Mouse (Mus musculus): ENCODE measurements at regions not wholly inside any gene's neighbourhood (a gene's known extent, or its start where the extent isn't known, plus 50 kb on each side); places are given as distances from the start of the nearest gene placed in this dataset.

DNA sequence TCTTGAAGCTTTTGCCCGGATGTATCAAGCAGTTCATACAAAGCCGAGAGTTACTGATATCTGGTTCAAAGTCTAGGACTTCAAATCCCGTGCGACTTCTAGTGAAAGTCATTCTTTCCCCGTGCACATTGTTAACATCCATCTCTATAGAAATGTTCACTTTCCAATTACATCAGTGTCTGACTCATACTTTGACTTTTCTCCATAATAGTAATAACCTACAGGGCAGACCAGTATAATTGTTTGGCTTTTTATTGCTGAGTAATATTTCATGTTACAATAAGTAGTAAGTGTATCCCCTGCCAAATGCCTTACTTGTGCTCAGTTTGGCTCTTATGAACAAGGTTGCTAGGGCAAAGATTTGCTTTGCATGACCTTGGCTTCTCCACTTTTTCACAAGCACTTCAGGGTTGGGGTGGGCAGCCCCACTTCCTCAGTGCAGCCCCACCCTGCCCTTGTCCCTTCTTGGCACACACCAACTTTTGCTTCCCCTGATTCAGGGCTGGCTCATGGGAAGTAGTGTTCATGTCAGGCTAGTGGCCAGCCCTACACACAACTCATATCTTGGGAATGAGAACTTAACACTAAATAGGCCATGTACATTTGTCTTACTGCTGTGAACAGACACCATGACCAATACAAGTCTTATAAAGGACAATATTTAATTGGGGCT lies 229.7 kb downstream of the Ktn1 start:
- DNase-seq (ENCODE audit: low read depth, low spot score), result no peak
- Histone ChIP-seq H3K27me3 (ENCODE audit: control insufficient read depth, insufficient read depth, low read length, poor library complexity, severe bottlenecking) (no peaks in the 10 kb centered on the region), H3K36me3 (ENCODE audit: control insufficient read depth, insufficient read depth, low read length, poor library complexity, severe bottlenecking) (no peaks in the 10 kb centered on the region)

DNA sequence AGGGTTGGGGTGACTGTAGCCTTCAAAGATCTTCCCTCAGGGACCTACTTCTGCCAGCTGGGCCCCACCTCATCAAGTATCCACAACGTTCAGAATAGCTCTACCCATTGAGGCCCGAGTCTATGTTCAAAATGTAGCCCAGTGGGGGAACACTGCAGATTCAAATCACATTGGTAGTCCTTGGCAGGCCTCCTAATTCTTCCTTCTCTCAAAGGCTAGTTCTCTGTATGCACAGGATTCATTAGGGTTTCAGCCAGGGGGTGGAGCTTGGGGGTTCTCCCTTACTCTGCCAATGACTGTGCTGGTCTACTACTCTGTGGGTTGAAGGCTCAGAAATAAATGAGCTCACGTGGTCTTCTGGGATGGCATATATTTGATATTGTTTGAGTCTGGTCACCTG lies 235.3 kb upstream of the Peli2 start:
- H3K27me3 ChIP-seq (ENCODE audit: control insufficient read depth, insufficient read depth, low read length, poor library complexity, severe bottlenecking), result no peaks in the 10 kb centered on the region
- no peaks in the 10 kb centered on the region for H3K36me3 ChIP-seq (ENCODE audit: control insufficient read depth, insufficient read depth, low read length, poor library complexity, severe bottlenecking)
- no peak for DNase-seq (ENCODE audit: low read depth, low spot score)

DNA sequence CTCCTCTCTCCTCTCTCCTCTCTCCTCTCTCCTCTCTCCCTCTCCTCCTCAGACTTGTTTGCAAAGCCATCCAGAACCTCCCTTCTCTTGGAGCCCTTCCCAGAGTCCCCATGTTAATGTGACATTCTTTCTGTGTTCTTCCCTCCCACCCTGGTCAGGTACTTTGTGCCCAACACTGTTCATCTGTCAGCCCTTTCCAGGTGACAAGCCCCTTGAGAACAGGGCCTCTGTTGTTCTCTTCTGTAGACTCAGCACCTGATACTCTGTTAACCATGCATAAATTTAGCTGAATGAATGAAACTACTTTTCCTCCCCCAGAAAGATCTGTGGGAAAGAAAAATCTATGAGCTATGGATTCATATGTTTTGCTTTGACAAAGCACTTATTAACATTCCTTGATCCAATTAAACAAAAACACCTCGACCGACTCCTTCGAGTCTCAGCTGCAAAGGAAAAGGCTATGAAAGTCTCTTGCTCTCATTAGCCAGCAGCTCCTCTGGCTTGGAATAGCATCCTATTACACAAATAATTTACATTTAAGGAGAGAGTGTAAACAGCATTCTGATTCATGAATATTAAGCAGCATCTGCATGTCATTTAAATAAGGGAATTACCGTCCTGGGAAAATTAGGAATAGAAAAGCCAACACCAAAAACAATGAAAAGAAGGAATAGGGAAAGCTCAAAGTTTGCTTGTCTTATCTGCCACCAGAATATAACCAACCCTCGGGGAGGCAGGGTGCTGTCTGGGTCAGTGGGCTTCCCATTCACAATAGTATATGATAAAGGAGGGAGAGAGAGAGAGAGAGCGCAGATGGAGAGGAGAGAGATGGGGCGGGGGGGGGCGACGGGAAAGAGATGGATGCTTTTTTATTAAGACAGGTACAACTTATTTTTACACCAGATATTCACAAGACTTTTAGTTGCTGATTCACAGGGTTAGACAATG lies 230.1 kb upstream of the Peli2 start:
- Histone ChIP-seq H3K27me3 (ENCODE audit: control insufficient read depth, insufficient read depth, low read length, poor library complexity, severe bottlenecking) (no peaks in the 10 kb centered on the region), H3K36me3 (ENCODE audit: control insufficient read depth, insufficient read depth, low read length, poor library complexity, severe bottlenecking) (no peaks in the 10 kb centered on the region)
- no peak for DNase-seq (ENCODE audit: low read depth, low spot score)

DNA sequence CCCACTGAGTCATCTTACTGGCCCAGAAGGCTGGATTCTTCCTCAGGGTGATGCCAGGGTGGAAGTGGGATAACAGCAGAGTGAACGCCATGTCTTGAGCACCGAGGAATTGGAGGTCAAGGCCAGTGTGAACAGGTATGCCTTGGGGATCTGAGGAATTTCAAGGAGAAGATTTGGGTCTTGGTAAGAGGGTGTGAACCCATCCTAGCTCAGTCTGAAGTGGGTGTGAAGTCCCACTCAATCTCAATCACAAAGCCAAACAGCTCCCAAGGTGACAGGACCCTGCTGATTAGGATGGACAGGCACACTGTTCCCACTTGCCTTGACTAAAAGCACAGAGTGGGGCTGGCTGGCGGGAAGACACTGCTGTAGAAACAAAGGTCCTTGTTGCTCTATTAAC lies 224.0 kb upstream of the Peli2 start:
- H3K27me3 ChIP-seq (ENCODE audit: control insufficient read depth, insufficient read depth, low read length, poor library complexity, severe bottlenecking), result no peaks in the 10 kb centered on the region
- DNase-seq (ENCODE audit: low read depth, low spot score), result no peak

DNA sequence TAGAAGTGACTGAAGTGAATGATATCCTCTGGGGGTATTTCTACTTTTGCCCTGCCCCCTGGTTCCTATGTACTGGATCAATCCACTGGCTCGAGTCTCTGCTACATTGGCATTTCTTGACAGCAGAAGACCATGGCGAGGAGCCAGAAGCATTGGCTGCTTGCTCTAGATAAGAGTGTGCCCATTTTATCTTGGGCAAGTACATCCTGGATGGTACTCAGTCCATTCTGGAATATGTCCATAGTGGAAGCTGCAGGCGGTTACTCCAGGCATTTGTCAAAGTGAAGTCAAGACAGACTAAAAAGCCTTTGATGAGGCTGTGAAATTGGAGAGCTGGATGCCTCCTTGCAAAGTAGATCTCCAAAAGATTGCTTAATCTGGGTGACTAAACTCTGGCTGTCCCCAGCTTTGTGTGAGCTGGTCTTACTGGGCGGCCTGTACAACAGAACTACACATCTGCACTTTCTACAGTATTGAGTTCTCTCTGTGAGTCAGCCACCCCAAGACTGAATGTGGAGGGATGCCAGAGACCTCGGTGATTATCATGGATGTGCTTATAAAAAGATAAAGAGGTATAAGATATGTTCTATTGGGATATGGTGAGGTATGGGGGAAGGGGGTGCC lies 222.6 kb upstream of the Peli2 start:
- DNase-seq (ENCODE audit: low read depth, low spot score), result no peak
- Histone ChIP-seq H3K27me3 (ENCODE audit: control insufficient read depth, insufficient read depth, low read length, poor library complexity, severe bottlenecking) (no peaks in the 10 kb centered on the region), H3K36me3 (ENCODE audit: control insufficient read depth, insufficient read depth, low read length, poor library complexity, severe bottlenecking) (no peaks in the 10 kb centered on the region)

More for the DNA sequence above, 224.0 kb upstream of the Peli2 start:
- H3K36me3 ChIP-seq (ENCODE audit: control insufficient read depth, insufficient read depth, low read length, poor library complexity, severe bottlenecking), result no peaks in the 10 kb centered on the region

DNA sequence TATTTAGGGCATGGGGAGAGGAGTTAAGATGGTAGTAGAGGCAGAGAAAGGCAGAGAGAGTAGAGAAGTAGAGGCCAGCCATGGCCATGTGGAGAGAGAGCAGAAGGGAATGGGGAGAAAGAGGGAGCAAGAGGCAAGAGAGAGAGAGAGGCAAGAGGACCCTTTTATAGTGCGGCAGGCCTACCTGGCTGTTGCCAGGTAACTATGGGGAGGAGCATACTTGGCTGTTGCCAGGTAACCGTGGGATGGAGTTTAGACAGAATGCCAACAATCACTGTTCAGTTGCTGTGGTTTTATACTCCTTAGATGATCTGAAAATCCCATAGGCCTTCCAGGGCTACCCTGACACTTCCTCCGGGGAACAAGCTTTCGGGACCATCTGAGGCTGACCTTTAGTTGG lies 222.0 kb upstream of the Peli2 start:
- no peaks in the 10 kb centered on the region for H3K27me3 ChIP-seq (ENCODE audit: control insufficient read depth, insufficient read depth, low read length, poor library complexity, severe bottlenecking)

DNA sequence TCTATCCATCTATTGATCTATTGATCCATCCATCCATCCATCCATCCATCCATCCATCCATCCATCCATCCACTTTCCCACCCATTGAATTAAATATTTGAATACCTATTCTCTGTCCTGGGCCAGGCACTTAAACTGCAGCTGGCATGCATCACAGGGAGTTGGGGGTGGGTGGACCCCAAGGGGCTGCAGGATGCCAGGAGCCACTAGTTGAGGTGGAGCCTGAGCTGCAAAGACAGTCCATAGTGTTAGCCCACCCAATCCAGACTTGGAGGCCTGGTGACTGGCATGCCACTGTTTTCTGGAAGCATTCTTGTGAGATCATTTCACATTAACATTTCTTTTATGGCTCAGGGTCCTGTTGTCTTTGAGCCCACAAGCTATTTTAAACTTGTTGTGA lies 215.3 kb upstream of the Peli2 start:
- DNase-seq (ENCODE audit: low read depth, low spot score), result no peak

More for the DNA sequence above, 222.0 kb upstream of the Peli2 start:
- no peak for DNase-seq (ENCODE audit: low read depth, low spot score)
- no peaks in the 10 kb centered on the region for H3K36me3 ChIP-seq (ENCODE audit: control insufficient read depth, insufficient read depth, low read length, poor library complexity, severe bottlenecking)

DNA sequence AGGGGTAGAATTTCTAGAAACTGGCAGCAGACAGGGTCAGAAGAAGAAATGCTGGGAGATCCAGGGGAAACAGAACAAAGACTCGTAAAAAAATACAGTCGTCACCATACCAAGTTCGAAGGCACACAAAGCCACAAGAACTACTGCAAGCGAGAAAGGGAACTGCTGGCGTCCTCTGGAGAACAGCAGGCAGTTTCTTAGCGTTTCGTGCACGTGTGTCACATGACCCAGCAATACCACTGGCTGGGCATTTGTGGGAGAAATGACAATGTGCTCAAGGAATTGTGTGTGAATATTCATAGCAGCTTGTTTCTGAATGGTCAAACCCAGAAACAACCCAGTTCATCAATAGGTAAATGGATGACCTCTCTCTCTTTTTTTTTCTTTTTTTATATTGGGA lies 211.5 kb upstream of the Peli2 start:
- DNase-seq (ENCODE audit: low read depth, low spot score), result no peak
- no peaks in the 10 kb centered on the region for H3K27me3 ChIP-seq (ENCODE audit: control insufficient read depth, insufficient read depth, low read length, poor library complexity, severe bottlenecking)
- H3K36me3 ChIP-seq (ENCODE audit: control insufficient read depth, insufficient read depth, low read length, poor library complexity, severe bottlenecking), result no peaks in the 10 kb centered on the region

More for the DNA sequence above, 215.3 kb upstream of the Peli2 start:
- Histone ChIP-seq H3K27me3 (ENCODE audit: control insufficient read depth, insufficient read depth, low read length, poor library complexity, severe bottlenecking) (no peaks in the 10 kb centered on the region), H3K36me3 (ENCODE audit: control insufficient read depth, insufficient read depth, low read length, poor library complexity, severe bottlenecking) (no peaks in the 10 kb centered on the region)

DNA sequence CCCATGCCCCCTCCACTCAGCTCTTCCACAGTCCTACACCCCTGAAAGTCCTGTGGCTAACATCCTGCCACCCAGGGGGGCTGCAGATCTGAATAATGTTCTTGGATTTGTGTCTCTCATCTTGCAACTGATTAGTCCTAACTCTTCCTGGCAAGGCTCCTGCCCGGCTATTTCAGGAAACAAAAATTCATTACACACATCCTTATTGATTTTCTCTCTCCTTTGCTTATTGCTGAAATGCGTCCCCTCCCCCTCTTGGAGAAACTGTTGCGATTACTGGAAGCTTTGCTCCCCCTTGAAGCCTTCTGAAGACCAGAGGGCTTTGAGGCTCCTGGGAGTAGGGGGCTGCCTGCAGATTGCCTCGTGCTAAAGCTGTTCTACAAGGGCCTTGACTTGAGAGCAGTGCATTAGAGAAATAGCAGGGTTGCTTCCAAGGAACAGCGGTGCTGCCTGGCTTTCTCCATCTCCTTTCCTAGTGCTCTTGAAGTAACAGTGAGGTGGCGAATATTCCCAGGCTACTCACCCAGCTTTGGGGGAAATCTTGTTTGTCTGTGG lies 209.8 kb upstream of the Peli2 start:
- H3K27me3 ChIP-seq (ENCODE audit: control insufficient read depth, insufficient read depth, low read length, poor library complexity, severe bottlenecking), result no peaks in the 10 kb centered on the region
- DNase-seq (ENCODE audit: low read depth, low spot score), result no peak
- no peaks in the 10 kb centered on the region for H3K36me3 ChIP-seq (ENCODE audit: control insufficient read depth, insufficient read depth, low read length, poor library complexity, severe bottlenecking)

DNA sequence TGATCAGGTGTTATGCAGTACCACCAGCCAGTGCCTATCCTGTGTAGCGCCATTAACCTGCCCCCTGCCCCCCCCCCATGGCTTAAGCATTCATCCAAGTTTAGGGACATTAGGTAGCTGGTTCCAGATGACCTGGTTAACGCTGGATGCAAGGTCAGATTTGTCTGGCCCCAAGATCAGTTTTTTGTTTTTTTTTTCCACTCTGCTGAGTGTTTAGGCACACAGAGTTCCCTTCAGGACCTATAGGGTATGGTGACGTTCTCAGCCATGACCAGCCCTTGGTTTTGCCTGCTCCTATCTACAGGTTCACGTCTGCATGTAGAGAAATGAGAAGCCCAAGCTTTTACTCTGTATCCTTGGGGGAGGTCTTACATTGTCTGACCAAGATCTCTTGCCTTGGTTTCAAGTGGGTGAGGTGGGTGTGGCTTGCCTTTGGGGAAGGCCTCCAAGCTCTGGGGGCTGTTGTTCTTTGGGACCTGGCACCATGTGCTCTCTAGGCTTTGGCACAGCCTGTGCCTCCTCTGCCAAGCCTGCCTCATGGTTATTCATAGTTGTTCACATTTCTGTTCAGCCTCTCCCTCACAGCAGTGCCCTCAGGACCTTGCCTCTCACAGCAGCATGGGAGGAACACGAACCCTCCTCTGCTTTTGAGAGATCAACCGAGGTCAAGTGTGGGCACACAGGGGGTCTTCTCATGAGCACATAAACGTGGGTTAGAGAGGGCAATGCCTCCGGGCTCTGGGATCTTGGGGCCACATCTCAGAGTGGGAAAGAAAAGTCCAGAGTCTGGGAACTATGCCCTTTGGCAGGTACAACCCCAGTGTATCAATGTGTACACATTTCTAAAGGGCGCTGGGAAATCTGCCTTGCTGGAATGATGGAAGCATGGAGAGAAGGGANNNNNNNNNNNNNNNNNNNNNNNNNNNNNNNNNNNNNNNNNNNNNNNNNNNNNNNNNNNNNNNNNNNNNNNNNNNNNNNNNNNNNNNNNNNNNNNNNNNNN lies 208.8 kb upstream of the Peli2 start:
- no peak for DNase-seq (ENCODE audit: low read depth, low spot score)
- no peaks in the 10 kb centered on the region for H3K36me3 ChIP-seq (ENCODE audit: control insufficient read depth, insufficient read depth, low read length, poor library complexity, severe bottlenecking)
- H3K27me3 ChIP-seq (ENCODE audit: control insufficient read depth, insufficient read depth, low read length, poor library complexity, severe bottlenecking), result no peaks in the 10 kb centered on the region

DNA sequence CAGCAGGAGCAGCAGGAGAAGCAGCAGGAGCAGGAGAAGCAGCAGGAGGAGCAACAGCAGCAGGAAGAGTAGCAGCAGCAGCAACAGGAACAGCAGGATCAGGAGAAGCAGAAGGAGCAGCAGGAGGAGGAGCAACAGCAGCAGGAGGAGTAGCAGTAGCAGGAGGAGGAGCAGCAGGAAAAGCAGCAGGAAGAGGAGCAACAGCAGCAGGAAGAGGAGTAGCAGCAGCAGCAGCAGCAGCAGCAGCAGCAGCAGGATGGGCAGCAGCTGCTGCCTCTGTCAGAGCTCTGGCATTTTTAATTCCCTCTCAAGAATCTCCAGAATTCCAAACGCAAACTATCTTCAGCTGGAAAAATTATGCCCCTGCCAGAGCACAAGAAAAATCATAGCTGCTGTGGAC lies 205.0 kb upstream of the Peli2 start:
- DNase-seq (ENCODE audit: low read depth, low spot score), result no peak
- no peaks in the 10 kb centered on the region for H3K36me3 ChIP-seq (ENCODE audit: control insufficient read depth, insufficient read depth, low read length, poor library complexity, severe bottlenecking)
- no peaks in the 10 kb centered on the region for H3K27me3 ChIP-seq (ENCODE audit: control insufficient read depth, insufficient read depth, low read length, poor library complexity, severe bottlenecking)

DNA sequence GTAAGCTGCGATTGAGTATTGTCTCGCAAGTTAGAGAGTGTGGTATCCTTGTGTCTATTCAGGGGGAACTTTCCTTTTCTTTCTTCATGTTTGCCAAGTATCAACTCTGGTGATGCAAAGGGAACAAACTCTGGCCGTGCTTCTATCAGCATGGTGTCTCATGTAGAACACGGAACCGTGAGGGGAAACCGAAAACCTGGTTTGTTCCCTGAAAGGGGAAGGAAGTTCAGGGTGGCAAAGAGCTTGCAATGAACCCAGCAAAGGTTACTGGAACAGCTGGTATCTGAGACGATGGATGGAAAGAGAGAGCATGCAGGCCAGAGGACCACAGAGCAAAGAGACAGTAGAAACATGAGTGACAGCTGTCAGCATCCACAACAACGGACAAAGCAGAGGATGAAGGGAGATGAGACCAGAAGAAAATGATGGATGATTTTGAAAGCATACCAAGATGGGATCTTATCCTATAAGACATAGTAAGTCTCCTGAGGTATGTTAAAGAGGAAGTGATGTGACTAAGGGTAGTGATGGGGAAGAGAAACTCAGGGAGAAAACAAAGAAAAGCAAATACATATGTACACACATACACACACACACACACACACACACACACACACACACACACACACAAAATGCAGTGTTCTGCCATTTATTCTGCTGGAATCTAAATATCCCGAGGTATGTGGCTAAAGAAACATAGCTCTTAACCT lies 199.8 kb upstream of the Peli2 start:
- Histone ChIP-seq H3K27me3 (ENCODE audit: control insufficient read depth, insufficient read depth, low read length, poor library complexity, severe bottlenecking) (no peaks in the 10 kb centered on the region), H3K36me3 (ENCODE audit: control insufficient read depth, insufficient read depth, low read length, poor library complexity, severe bottlenecking) (no peaks in the 10 kb centered on the region)
- peak; percentile 0 for DNase-seq (ENCODE audit: low read depth, low spot score)

DNA sequence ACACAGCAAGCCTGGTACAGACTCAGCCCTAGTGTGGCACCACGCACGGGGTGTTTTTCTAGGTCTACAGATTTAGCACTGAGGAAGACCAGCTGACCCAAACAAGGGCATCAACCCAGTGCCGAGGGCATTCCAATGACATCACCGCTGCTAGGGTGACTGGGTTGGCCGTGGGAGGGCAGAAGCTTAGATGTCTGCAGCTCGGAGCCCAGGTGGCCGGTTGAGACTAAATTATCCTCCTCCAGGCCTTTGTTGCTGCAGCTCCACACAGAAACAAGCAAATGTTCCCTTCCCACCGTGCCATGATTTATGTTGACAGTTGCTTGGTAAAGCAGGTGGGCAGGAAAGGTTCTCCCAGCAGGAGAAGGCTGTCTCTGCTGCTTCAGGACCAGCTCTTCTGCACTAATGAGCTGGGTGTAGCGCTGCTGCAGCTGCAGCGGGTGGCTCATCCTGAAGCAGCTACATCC lies 198.8 kb upstream of the Peli2 start:
- DNase-seq (ENCODE audit: low read depth, low spot score), result no peak
- Histone ChIP-seq H3K27me3 (ENCODE audit: control insufficient read depth, insufficient read depth, low read length, poor library complexity, severe bottlenecking) (no peaks in the 10 kb centered on the region), H3K36me3 (ENCODE audit: control insufficient read depth, insufficient read depth, low read length, poor library complexity, severe bottlenecking) (no peaks in the 10 kb centered on the region)

Measured in splenic B cell, adult 2 months (primary cell).